Mouse (Mus musculus) heart, embryonic 13.5 days (tissue): Measurements from ENCODE around the gene Iqcf3. TPM values are rescaled to one million over a fixed set of nuclear protein-coding genes. Genes with fewer than 3 reads are reported as not detected.
"Not testable (repeated sequence)": the region's sequence is repeated elsewhere in the genome, so short reads cannot be mapped to it uniquely, and the experiment has no call there.

ENCODE experiments used
- ATAC-seq: fragments of 200-750 bp; cut with Nextera tagmentation; 2 replicates; pipeline ENCODE4 v1.8.0; 2017; ENCODE audit warnings: moderate TSS enrichment; ENCODE audit not compliant: insufficient number of reproducible peaks, low FRiP score, low TSS enrichment; ENCODE audit errors: extremely low read depth
- H3K27ac ChIP-seq: fragments of 300-500 bp; sonication (generic); replicated peaks from 2 replicates; pipeline ENCODE4 v1.5.1; 2015; ENCODE audit warnings: moderate library complexity, mild to moderate bottlenecking, inconsistent platforms
- H3K27me3 ChIP-seq: fragments of 300-500 bp; sonication (generic); replicated peaks from 2 replicates; pipeline ENCODE4 v1.6.1; 2015; ENCODE audit warnings: mild to moderate bottlenecking, inconsistent platforms
- H3K36me3 ChIP-seq: fragments of 300-500 bp; sonication (generic); 2 replicates; pipeline ENCODE4 v1.6.1; 2015; ENCODE audit warnings: mild to moderate bottlenecking, inconsistent platforms
- H3K4me1 ChIP-seq: fragments of 300-500 bp; sonication (generic); 2 replicates; pipeline ENCODE4 v1.6.1; 2015; ENCODE audit warnings: inconsistent platforms
- H3K4me2 ChIP-seq: fragments of 300-500 bp; sonication (generic); 2 replicates; pipeline ENCODE4 v1.6.1; 2015; ENCODE audit warnings: inconsistent platforms, mild to moderate bottlenecking, moderate library complexity
- H3K4me3 ChIP-seq: fragments of 300-500 bp; sonication (generic); 2 replicates; pipeline ENCODE4 v1.5.1; 2015; ENCODE audit warnings: moderate library complexity, mild to moderate bottlenecking, inconsistent platforms
- H3K9ac ChIP-seq: fragments of 300-500 bp; sonication (generic); 2 replicates; pipeline ENCODE4 v1.6.1; 2015; ENCODE audit warnings: inconsistent platforms, mild to moderate bottlenecking, moderate library complexity
- H3K9me3 ChIP-seq: fragments of 300-500 bp; sonication (generic); 2 replicates; pipeline ENCODE4 v1.6.1; 2016; ENCODE audit warnings: inconsistent platforms
- WGBS: fragments of 180-500 bp; shearing (Covaris S2); methylation state at CpG from one replicate; pipeline ENCODE4 v1.1.7; 2015; ENCODE audit warnings: mixed read lengths; 5-methylcytosine and 5-hydroxymethylcytosine counted together
- polyA plus RNA-seq: library from polyadenylated mRNA; unstranded; fragments of >200 nt; fragmentation: Nextera tagmentation; extraction: Ambion mirVana; gene quantifications from 2 replicates; pipeline ENCODE4 v1.2.1, GENCODE M21; 2015

The Iqcf3 gene
- not detected in 2 replicates for polyA plus RNA-seq

GRCm38 (mm10) chr9:106561531-106561930, at the start of gene Iqcf3:
Gene Iqcf3, minus strand, starts transcription at chr9:106561631.
- Histone ChIP-seq H3K4me1 (no peaks in the 10 kb centered on the region), H3K27me3 (no peaks in the 10 kb centered on the region), H3K9me3 (no peaks in the 10 kb centered on the region), H3K27ac (no peak within 1 kb of the TSS), H3K36me3 (no peaks in the 10 kb centered on the region), H3K4me2 (no peak within 1 kb of the TSS), H3K9ac (no peak within 1 kb of the TSS), H3K4me3 (no peak within 1 kb of the TSS)
- 88% methylated on average over 5 of the region's 5 CpGs for WGBS
- ATAC-seq: no peak

GRCm38 (mm10) chr9:106610727-106611126, 49.3 kb upstream of the Iqcf3 start:
- Histone ChIP-seq H3K9me3 (peaks cover 6% of the 10 kb centered on the region; the same call in 1 of the 2 replicates), H3K4me1 (no peaks in the 10 kb centered on the region), H3K36me3 (no peaks in the 10 kb centered on the region), H3K4me3 (no peak overlapping the region), H3K9ac (no peak overlapping the region), H3K27me3 (0 out of 2 replicates have a peak, but pooled peaks cover 2% of the 10 kb centered on the region), H3K4me2 (no peak overlapping the region), H3K27ac (no peak overlapping the region)
- WGBS: 74% methylated on average over 4 of the region's 4 CpGs
- no peak for ATAC-seq

- peaks cover 10% of the 10 kb centered on the region for H3K27me3 ChIP-seq
- H3K4me3 ChIP-seq: no peak overlapping the region
- no peak for ATAC-seq
- no peak overlapping the region for H3K9ac ChIP-seq
- no peak overlapping the region for H3K27ac ChIP-seq
- H3K4me2 ChIP-seq: no peak overlapping the region
- peaks cover 7% of the 10 kb centered on the region for H3K4me1 ChIP-seq
- H3K9me3 ChIP-seq: no peaks in the 10 kb centered on the region
- no peaks in the 10 kb centered on the region for H3K36me3 ChIP-seq
- 26% methylated on average over 8 of the region's 8 CpGs for WGBS
Observed at GRCm38 (mm10) chr9:106600546-106600945, 39.1 kb upstream of the Iqcf3 start.

GRCm38 (mm10) chr9:106598466-106598865, 37.0 kb upstream of the Iqcf3 start:
- no peak overlapping the region for H3K4me3 ChIP-seq
- peaks cover 8% of the 10 kb centered on the region for H3K4me1 ChIP-seq
- H3K36me3 ChIP-seq: no peaks in the 10 kb centered on the region
- no peak overlapping the region for H3K27ac ChIP-seq
- no peaks in the 10 kb centered on the region for H3K9me3 ChIP-seq
- WGBS: 29% methylated on average over 7 of the region's 7 CpGs
- ATAC-seq: no peak
- no peak overlapping the region for H3K4me2 ChIP-seq
- H3K27me3 ChIP-seq: peaks cover 10% of the 10 kb centered on the region
- H3K9ac ChIP-seq: no peak overlapping the region

- H3K36me3 ChIP-seq: no peaks in the 10 kb centered on the region
- peaks cover 8% of the 10 kb centered on the region for H3K4me1 ChIP-seq
- no peak overlapping the region for H3K27ac ChIP-seq
- peaks cover 10% of the 10 kb centered on the region for H3K27me3 ChIP-seq
- 33% methylated on average over 7 of the region's 7 CpGs for WGBS
- H3K9ac ChIP-seq: no peak overlapping the region
- no peak overlapping the region for H3K4me2 ChIP-seq
- H3K4me3 ChIP-seq: no peak overlapping the region
- no peak for ATAC-seq
- no peaks in the 10 kb centered on the region for H3K9me3 ChIP-seq
Observed at GRCm38 (mm10) chr9:106595836-106596235, 34.4 kb upstream of the Iqcf3 start.

GRCm38 (mm10) chr9:106595402-106595801, 34.0 kb upstream of the Iqcf3 start:
- H3K36me3 ChIP-seq, H3K27ac ChIP-seq, H3K9me3 ChIP-seq, H3K9ac ChIP-seq, H3K4me1 ChIP-seq, ATAC-seq, H3K4me3 ChIP-seq, H3K4me2 ChIP-seq: not testable (repeated sequence)
- WGBS: 0% methylated on average over 4 of the region's 4 CpGs
- H3K27me3 ChIP-seq: peaks cover 10% of the 10 kb centered on the region

GRCm38 (mm10) chr9:106592158-106592557, 30.7 kb upstream of the Iqcf3 start:
- Histone ChIP-seq H3K4me3 (no peak overlapping the region), H3K27me3 (no peaks in the 10 kb centered on the region; the same call in 1 of the 2 replicates), H3K9ac (no peak overlapping the region), H3K4me1 (peaks cover 8% of the 10 kb centered on the region), H3K9me3 (no peaks in the 10 kb centered on the region), H3K4me2 (no peak overlapping the region), H3K36me3 (no peaks in the 10 kb centered on the region), H3K27ac (no peak overlapping the region)
- ATAC-seq: no peak
- WGBS: 77% methylated on average over 5 of the region's 5 CpGs

GRCm38 (mm10) chr9:106582552-106582951, 21.1 kb upstream of the Iqcf3 start:
- ATAC-seq: no peak
- Histone ChIP-seq H3K4me2 (no peak overlapping the region), H3K27me3 (no peaks in the 10 kb centered on the region), H3K9me3 (peaks cover 4% of the 10 kb centered on the region; the same call in 1 of the 2 replicates), H3K4me3 (no peak overlapping the region), H3K36me3 (no peaks in the 10 kb centered on the region), H3K9ac (no peak overlapping the region), H3K27ac (no peak overlapping the region), H3K4me1 (no peaks in the 10 kb centered on the region)
- 55% methylated on average over 1 of the region's 1 CpGs for WGBS

GRCm38 (mm10) chr9:106580016-106580415, 18.6 kb upstream of the Iqcf3 start:
- Histone ChIP-seq H3K27ac (no peak overlapping the region), H3K4me2 (no peak overlapping the region), H3K4me1 (no peaks in the 10 kb centered on the region), H3K9ac (no peak overlapping the region), H3K36me3 (no peaks in the 10 kb centered on the region), H3K4me3 (no peak overlapping the region), H3K27me3 (no peaks in the 10 kb centered on the region), H3K9me3 (peaks cover 4% of the 10 kb centered on the region; the same call in 1 of the 2 replicates)
- ATAC-seq: no peak
- WGBS: 77% methylated on average over 7 of the region's 7 CpGs

GRCm38 (mm10) chr9:106576112-106576511, 14.7 kb upstream of the Iqcf3 start:
- peaks cover 4% of the 10 kb centered on the region; the same call in 1 of the 2 replicates for H3K9me3 ChIP-seq
- H3K27me3 ChIP-seq: no peaks in the 10 kb centered on the region
- H3K4me2 ChIP-seq: no peak overlapping the region
- H3K27ac ChIP-seq: no peak overlapping the region
- no peak overlapping the region for H3K4me3 ChIP-seq
- no peaks in the 10 kb centered on the region for H3K36me3 ChIP-seq
- H3K9ac ChIP-seq: no peak overlapping the region
- no peak for ATAC-seq
- H3K4me1 ChIP-seq: no peaks in the 10 kb centered on the region
- 65% methylated on average over 2 of the region's 2 CpGs for WGBS

GRCm38 (mm10) chr9:106573366-106573765, 11.9 kb upstream of the Iqcf3 start:
- H3K27me3 ChIP-seq: 0 out of 2 replicates have a peak, but pooled peaks cover 3% of the 10 kb centered on the region
- no peak overlapping the region for H3K4me2 ChIP-seq
- no peak overlapping the region for H3K27ac ChIP-seq
- H3K9me3 ChIP-seq: no peaks in the 10 kb centered on the region
- no peaks in the 10 kb centered on the region for H3K4me1 ChIP-seq
- no peak overlapping the region for H3K4me3 ChIP-seq
- no peaks in the 10 kb centered on the region for H3K36me3 ChIP-seq
- H3K9ac ChIP-seq: no peak overlapping the region
- 84% methylated on average over 5 of the region's 5 CpGs for WGBS
- ATAC-seq: no peak

GRCm38 (mm10) chr9:106572186-106572585, 10.8 kb upstream of the Iqcf3 start:
- ATAC-seq: no peak
- Histone ChIP-seq H3K27ac (no peak overlapping the region), H3K4me2 (no peak overlapping the region), H3K27me3 (0 out of 2 replicates have a peak, but pooled peaks cover 3% of the 10 kb centered on the region), H3K4me1 (no peaks in the 10 kb centered on the region), H3K36me3 (no peaks in the 10 kb centered on the region), H3K9me3 (no peaks in the 10 kb centered on the region), H3K9ac (no peak overlapping the region), H3K4me3 (no peak overlapping the region)
- WGBS: 68% methylated on average over 2 of the region's 2 CpGs
